Mouse (Mus musculus): ENCODE measurements around the gene D430042O09Rik.

DNA sequence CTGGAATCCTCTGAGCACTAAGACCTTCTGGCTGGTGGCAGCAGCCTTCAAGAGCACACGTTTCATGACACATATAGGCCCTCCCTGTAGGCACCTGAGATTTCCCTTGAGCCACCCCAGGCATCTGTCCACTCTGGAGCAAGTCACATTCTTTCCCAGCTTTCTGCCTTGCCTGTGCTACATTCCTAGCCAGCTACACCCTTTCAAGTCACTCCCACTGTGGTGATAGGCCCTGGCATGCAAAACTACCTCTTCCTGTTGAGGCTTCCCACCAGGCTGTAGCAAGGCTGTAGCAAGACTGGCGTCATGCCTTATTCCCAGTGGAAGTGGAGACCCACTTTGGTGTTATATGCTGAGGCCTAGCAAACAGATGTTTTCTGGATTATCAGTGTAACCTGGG lies 9.0 kb downstream of the D430042O09Rik start:
- TF ChIP-seq CTCF (IDR thresholded peaks at IDR 0.05; ENCODE audit: control insufficient read depth, insufficient read depth, insufficient read length) (no peak), MYOG (IDR thresholded peaks at IDR 0.05; ENCODE audit: control insufficient read depth, extremely low read depth, insufficient read length) (no peak), MAX (IDR thresholded peaks at IDR 0.05) (no peak)
